Comparison of ENCODE assay signal across 8 mouse cellular contexts in genomic region chr12:84546028-84546427, GRCm38 (mm10). TPM values are rescaled to one million over a fixed set of nuclear protein-coding genes. Genes with fewer than 3 reads are reported as not detected.
DNase-seq lines count a peak whose midpoint lies in the region; ATAC-seq and TF ChIP-seq lines count a peak whose summit lies in the region.

No protein-coding gene starts in this region.

- H3K27me3 ChIP-seq in midbrain, embryonic 13.5 days = peaks cover 12% of the 10 kb centered on the region; the same call in 1 of the 2 replicates
- H3K27me3 ChIP-seq in spleen, adult 2 months (ENCODE audit: control insufficient read depth, insufficient read depth, low read length) = no peaks in the 10 kb centered on the region

- no peaks in the 10 kb centered on the region for H3K36me3 ChIP-seq in midbrain, embryonic 13.5 days
- no peaks in the 10 kb centered on the region for H3K36me3 ChIP-seq in spleen, adult 2 months (ENCODE audit: control insufficient read depth, insufficient read depth, low read length)

- H3K27ac ChIP-seq in midbrain, embryonic 13.5 days = no peak overlapping the region
- no peak overlapping the region for H3K27ac ChIP-seq in spleen, adult 2 months (ENCODE audit: insufficient read depth, low read length)

- peak; percentile 50 for ATAC-seq in inflammation-experienced regulatory T-cells, adult 6 months
- ATAC-seq in midbrain, embryonic 13.5 days = peak; percentile 90

- TF ChIP-seq CTCF in spleen, adult 2 months (IDR thresholded peaks at IDR 0.05; ENCODE audit: extremely low read depth, insufficient read depth, insufficient read length, insufficient replicate concordance) = peak; percentile 87

- peaks cover 9% of the 10 kb centered on the region; the same call in 1 of the 2 replicates for H3K4me1 ChIP-seq in midbrain, embryonic 13.5 days (replicated peaks)
- no peaks in the 10 kb centered on the region for H3K4me1 ChIP-seq in spleen, adult 2 months (ENCODE audit: control insufficient read depth, insufficient read depth, insufficient read length)

- 5% methylated on average over 12 of the region's 12 CpGs for WGBS in midbrain, embryonic 13.5 days
- 4% methylated on average over 12 of the region's 12 CpGs for WGBS in spleen, adult 2 months

- peak; percentile 48 for DNase-seq in right cerebral cortex, adult 18-20 months
- no peak for DNase-seq in right cerebral cortex, postnatal 36 days (ENCODE audit: low spot score in 2 of 2)
- peak; percentile 82 to 83 for DNase-seq in cerebellum, postnatal 14 days
- peak; percentile 50 to 60 for DNase-seq in frontal cortex, postnatal 36 days (ENCODE audit: low spot score in 2 of 2)
- peak; percentile 51 to 56 for DNase-seq in left cerebral cortex, postnatal 25 days (ENCODE audit: low spot score in 2 of 2)
- DNase-seq in spleen, adult 2 months (ENCODE audit: low read depth in 1 of 2, low spot score in 2 of 2) = peak in 1 of 2 experiments; percentile 37

- H3K4me3 ChIP-seq in midbrain, embryonic 13.5 days (replicated peaks) = no peak overlapping the region
- no peak overlapping the region for H3K4me3 ChIP-seq in spleen, adult 2 months (ENCODE audit: extremely low read depth, insufficient read depth, insufficient read length)

- intact Hi-C loops in left cerebral cortex, postnatal 25 days (cut with DNase I) = no loop called here

- no peak overlapping the region for H3K4me2 ChIP-seq in midbrain, embryonic 13.5 days (replicated peaks)

- H3K9ac ChIP-seq in midbrain, embryonic 13.5 days (replicated peaks) = no peak overlapping the region

- H3K9me3 ChIP-seq in midbrain, embryonic 13.5 days = no peaks in the 10 kb centered on the region

- TF ChIP-seq POLR2A in spleen, adult 2 months (IDR thresholded peaks at IDR 0.05; ENCODE audit: low read depth, low read length) = no peak

RNA-seq across cellular contexts. Expression of gene Vsx2, which starts 23.5 kb away (rescaled TPM):
- polyA plus RNA-seq in inflammation-experienced regulatory T-cells, adult 6 months (2017; shearing (Covaris generic)) = not detected
- total RNA-seq in left cerebral cortex, postnatal 25 days (2021) = under 1 TPM; 0.14 to 0.18 TPM
- 2.2 and 3.0 TPM in 2 replicates for polyA plus RNA-seq in midbrain, embryonic 13.5 days (2015; fragmentation: Nextera tagmentation; extraction: Ambion mirVana)
- not detected in 2 replicates for polyA plus RNA-seq in spleen, adult 2 months (2012; rRNA removed)

Comparison
In these comparisons a context has a peak if more than half of its experiments do, and no peak if none do; other contexts are left out.
1. DNase-seq: peak in right cerebral cortex, adult 18-20 months (single experiment), cerebellum, postnatal 14 days (2 of 2), frontal cortex, postnatal 36 days (2 of 2) and left cerebral cortex, postnatal 25 days (2 of 2); none in right cerebral cortex, postnatal 36 days (0 of 2).